Mouse (Mus musculus): ENCODE measurements at regions not wholly inside any gene's neighbourhood (a gene's known extent, or its start where the extent isn't known, plus 50 kb on each side); places are given as distances from the start of the nearest gene placed in this dataset.

GRCm38 (mm10) chr8:89245131-89245751 is 201.3 kb upstream of the Sall1 start:
- no peak for DNase-seq

GRCm38 (mm10) chr8:89241686-89242085 is 197.7 kb upstream of the Sall1 start:
- DNase-seq: no peak

GRCm38 (mm10) chr8:89239626-89240025 is 195.7 kb upstream of the Sall1 start:
- DNase-seq: no peak

- DNase-seq: no peak
These were observed 190.1 kb upstream of the Sall1 start for GRCm38 (mm10) chr8:89234041-89234440.

GRCm38 (mm10) chr8:89232318-89232717 is 188.4 kb upstream of the Sall1 start:
- no peak for DNase-seq

GRCm38 (mm10) chr8:89229144-89229543 is 185.2 kb upstream of the Sall1 start:
- DNase-seq: no peak

GRCm38 (mm10) chr8:89220870-89221269 is 176.9 kb upstream of the Sall1 start:
- no peak for DNase-seq

- DNase-seq: no peak
These were observed 176.4 kb upstream of the Sall1 start for GRCm38 (mm10) chr8:89220381-89220780.

- no peak for DNase-seq
These were observed 175.2 kb upstream of the Sall1 start for GRCm38 (mm10) chr8:89219156-89219555.

GRCm38 (mm10) chr8:89217689-89218088 is 173.7 kb upstream of the Sall1 start:
- DNase-seq: no peak

- DNase-seq: no peak
These were observed 168.0 kb upstream of the Sall1 start for GRCm38 (mm10) chr8:89211931-89212330.

GRCm38 (mm10) chr8:89210684-89211083 is 166.7 kb upstream of the Sall1 start:
- no peak for DNase-seq

GRCm38 (mm10) chr8:89207891-89208290 is 163.9 kb upstream of the Sall1 start:
- no peak for DNase-seq

- DNase-seq: no peak
These were observed 158.6 kb upstream of the Sall1 start for GRCm38 (mm10) chr8:89202484-89203096.

GRCm38 (mm10) chr8:89200301-89200700 is 156.3 kb upstream of the Sall1 start:
- DNase-seq: no peak

GRCm38 (mm10) chr8:89185314-89185713 is 141.4 kb upstream of the Sall1 start:
- no peak for DNase-seq

- DNase-seq: no peak
These were observed 131.7 kb upstream of the Sall1 start for GRCm38 (mm10) chr8:89175631-89176030.

- no peak for DNase-seq
These were observed 127.6 kb upstream of the Sall1 start for GRCm38 (mm10) chr8:89171561-89171960.

GRCm38 (mm10) chr8:89169484-89169883 is 125.5 kb upstream of the Sall1 start:
- no peak for DNase-seq

- no peak for DNase-seq
These were observed 123.1 kb upstream of the Sall1 start for GRCm38 (mm10) chr8:89167026-89167425.

GRCm38 (mm10) chr8:89156909-89157308 is 112.9 kb upstream of the Sall1 start:
- DNase-seq: no peak

- no peak for DNase-seq
These were observed 109.6 kb upstream of the Sall1 start for GRCm38 (mm10) chr8:89153605-89154004.

- peak; percentile 6 for DNase-seq
These were observed 109.1 kb upstream of the Sall1 start for GRCm38 (mm10) chr8:89152867-89153595.

GRCm38 (mm10) chr8:89152331-89152730 is 108.4 kb upstream of the Sall1 start:
- no peak for DNase-seq
